Mouse (Mus musculus) embryonic stem cell, embryonic (primary cell): Measurements from ENCODE around the gene Carns1.

Source experiments
- CTCF ChIA-PET, 4 experiments: fragments of 300-600 bp in 2 of 4; fragments of 350-600 bp in 2 of 4; sonication (Branson Sonifier 250); formaldehyde crosslinking; loops; one replicate each; lab custom pipeline; 2022; ENCODE audit warnings: inconsistent platforms in 2 of 4; lab: Charles Lee
- POLR2A ChIA-PET, 4 experiments: fragments of 300-600 bp in 2 of 4; fragments of 350-600 bp in 2 of 4; sonication (Branson Sonifier 250); formaldehyde crosslinking; loops; one replicate each; lab custom pipeline; 2022; ENCODE audit warnings: antibody characterized with exemption in 4 of 4, inconsistent platforms in 1 of 4; lab: Charles Lee

Gene Carns1

GRCm38 (mm10) chr19:4143759-4144268, 31.5 kb downstream of the Carns1 start, which contains the start of gene Cabp4:
Gene Cabp4, minus strand, starts transcription at chr19:4144033.
- POLR2A ChIA-PET = interaction anchor here in 2 of 4 experiments (1.0 to 9.5 kb wide), 5 partner anchors 11 to 88 kb away, joined by 3 to 67 read pairs (median 3); partner anchors contain the start of genes Aip (in 1 of the 2), Carns1 (in 1 of the 2) and Cdk2ap2 (in 1 of the 2)
- CTCF ChIA-PET = no interaction called here

- POLR2A ChIA-PET = interaction anchor here (0.6 to 9.5 kb wide), 10 partner anchors 8 to 130 kb away, joined by 3 to 67 read pairs (median 4); partner anchors contain the start of genes Aip (in 1 of the 4) and Ndufv1 (in 1 of the 4)
These were observed 32.7 kb downstream of the Carns1 start for GRCm38 (mm10) chr19:4142416-4143173.

GRCm38 (mm10) chr19:4140147-4140546, 35.1 kb downstream of the Carns1 start:
- ChIA-PET CTCF (interaction anchor here in 3 of 4 experiments (0.6 to 6.1 kb wide), 3 partner anchors 14 to 16 kb away, joined by 3 to 29 read pairs (median 13); partner anchors contain the start of gene Aip (in 1 of the 3)), POLR2A (interaction anchor here (0.7 to 9.5 kb wide), 12 partner anchors 9 to 83 kb away, joined by 3 to 67 read pairs (median 4); partner anchors contain the start of genes Rps6kb2 (in 2 of the 4) and Aip (in 1 of the 4))

More at GRCm38 (mm10) chr19:4142416-4143173, 32.7 kb downstream of the Carns1 start:
- CTCF ChIA-PET = interaction anchor here in 1 of 4 experiments (0.6 to 0.8 kb wide), 2 partner anchors 17 to 18 kb away, joined by 3 to 4 read pairs; partner anchors contain the start of gene Aip

- ChIA-PET CTCF (interaction anchor here in 3 of 4 experiments (0.5 to 6.1 kb wide), 3 partner anchors 13 to 422 kb away, joined by 3 to 29 read pairs (median 8); partner anchors contain the start of gene Aip (in 1 of the 3)), POLR2A (interaction anchor here in 3 of 4 experiments (0.5 to 9.5 kb wide), 17 partner anchors 8 to 179 kb away, joined by 3 to 67 read pairs (median 4); partner anchors contain the start of genes Rps6kb2 (in 2 of the 3), Aip (in 1 of the 3), Cdk2ap2 (in 1 of the 3) and Rad9a (in 1 of the 3))
These were observed 35.8 kb downstream of the Carns1 start, which contains the start of gene Gpr152 for GRCm38 (mm10) chr19:4139446-4139845. Gene Gpr152, plus strand, starts transcription at chr19:4139787.

- ChIA-PET POLR2A (interaction anchor here (0.7 to 9.5 kb wide), 21 partner anchors 9 to 351 kb away, joined by 3 to 67 read pairs (median 5); partner anchors contain the start of genes Cdk2ap2 (in 2 of the 4), Rps6kb2 (in 2 of the 4), Aip (in 1 of the 4) and Rad9a (in 1 of the 4)), CTCF (interaction anchor here in 3 of 4 experiments (0.6 to 6.1 kb wide), 14 partner anchors 12 to 913 kb away, joined by 3 to 29 read pairs (median 4); partner anchors contain the start of genes Ndufv1 (in 2 of the 3), Aip (in 1 of the 3), Cdk2ap2 (in 1 of the 3) and Kdm2a (in 1 of the 3))
These were observed 37.4 kb downstream of the Carns1 start for GRCm38 (mm10) chr19:4137913-4138312.

GRCm38 (mm10) chr19:4136463-4136862, 38.8 kb downstream of the Carns1 start:
- ChIA-PET POLR2A (interaction anchor here in 2 of 4 experiments (0.8 to 9.5 kb wide), 10 partner anchors 11 to 79 kb away, joined by 3 to 67 read pairs (median 4); partner anchors contain the start of genes Aip (in 1 of the 2), Cdk2ap2 (in 1 of the 2) and Rad9a (in 1 of the 2)), CTCF (interaction anchor here in 3 of 4 experiments (0.6 to 6.1 kb wide), 7 partner anchors 10 to 731 kb away, joined by 3 to 29 read pairs (median 4); partner anchors contain the start of genes Aip (in 1 of the 3), Gm49405 (in 1 of the 3) and Nudt8 (in 1 of the 3))

GRCm38 (mm10) chr19:4135963-4136345, 39.3 kb downstream of the Carns1 start:
- CTCF ChIA-PET = interaction anchor here in 3 of 4 experiments (0.7 to 6.1 kb wide), 6 partner anchors 10 to 732 kb away, joined by 3 to 29 read pairs (median 4); partner anchors contain the start of genes Aip (in 1 of the 3), Gm49405 (in 1 of the 3) and Nudt8 (in 1 of the 3)
- POLR2A ChIA-PET = interaction anchor here in 2 of 4 experiments (1.3 to 9.5 kb wide), 4 partner anchors 11 to 39 kb away, joined by 3 to 67 read pairs (median 4); partner anchors contain the start of genes Aip (in 1 of the 2) and Cdk2ap2 (in 1 of the 2)

GRCm38 (mm10) chr19:4135229-4135962, 39.9 kb downstream of the Carns1 start:
- ChIA-PET CTCF (interaction anchor here in 3 of 4 experiments (0.7 to 6.1 kb wide), 6 partner anchors 9 to 732 kb away, joined by 3 to 29 read pairs (median 4); partner anchors contain the start of genes Aip (in 1 of the 3), Gm49405 (in 1 of the 3) and Nudt8 (in 1 of the 3)), POLR2A (interaction anchor here in 3 of 4 experiments (0.8 to 9.5 kb wide), 9 partner anchors 9 to 88 kb away, joined by 3 to 67 read pairs (median 4); partner anchors contain the start of genes Cdk2ap2 (in 2 of the 3), Aip (in 1 of the 3) and Rps6kb2 (in 1 of the 3))

- ChIA-PET CTCF (interaction anchor here in 1 of 4 experiments (6.1 kb wide), 1 partner anchor 8 kb away, joined by 29 read pairs; the partner anchor contains the start of gene Aip), POLR2A (interaction anchor here (0.6 to 9.5 kb wide), 11 partner anchors 10 to 689 kb away, joined by 3 to 67 read pairs (median 3); partner anchors contain the start of genes Cdk2ap2 (in 2 of the 4), Aip (in 1 of the 4) and Rps6kb2 (in 1 of the 4))
These were observed 40.9 kb downstream of the Carns1 start for GRCm38 (mm10) chr19:4134354-4134753.

GRCm38 (mm10) chr19:4131768-4132167, 43.5 kb downstream of the Carns1 start:
- CTCF ChIA-PET = interaction anchor here in 1 of 4 experiments (1.3 kb wide), 1 partner anchor 38 kb away, joined by 3 read pairs; no protein-coding TSS in a partner anchor
- POLR2A ChIA-PET = interaction anchor here (0.5 to 2.4 kb wide), 12 partner anchors 7 to 102 kb away, joined by 3 to 9 read pairs (median 4); partner anchors contain the start of genes Gpr152 (in 1 of the 4), Pold4 (in 1 of the 4), Ppp1ca (in 1 of the 4) and Rps6kb2 (in 1 of the 4)

- POLR2A ChIA-PET = interaction anchor here in 3 of 4 experiments (0.6 to 2.4 kb wide), 5 partner anchors 8 to 773 kb away, joined by 4 to 9 read pairs (median 5); partner anchors contain the start of genes Gpr152 (in 1 of the 3) and Rps6kb2 (in 1 of the 3)
- CTCF ChIA-PET = interaction anchor here in 1 of 4 experiments (1.3 kb wide), 1 partner anchor 38 kb away, joined by 3 read pairs; no protein-coding TSS in a partner anchor
These were observed 44.2 kb downstream of the Carns1 start for GRCm38 (mm10) chr19:4131075-4131474.

GRCm38 (mm10) chr19:4130106-4130505, 45.2 kb downstream of the Carns1 start:
- ChIA-PET CTCF (interaction anchor here in 3 of 4 experiments (0.6 to 1.3 kb wide), 3 partner anchors 11 to 796 kb away, joined by 3 to 13 read pairs (median 3); no protein-coding TSS in a partner anchor), POLR2A (interaction anchor here (0.6 to 2.4 kb wide), 13 partner anchors 9 to 194 kb away, joined by 3 to 9 read pairs (median 4); partner anchors contain the start of genes Gpr152 (in 2 of the 4), Gm49405 (in 1 of the 4), Nudt8 (in 1 of the 4) and Rps6kb2 (in 1 of the 4))

- CTCF ChIA-PET = interaction anchor here in 2 of 4 experiments (0.9 to 1.3 kb wide), 3 partner anchors 41 to 99 kb away, joined by 3 to 6 read pairs (median 3); no protein-coding TSS in a partner anchor
- POLR2A ChIA-PET = interaction anchor here in 3 of 4 experiments (0.7 to 2.4 kb wide), 10 partner anchors 8 to 129 kb away, joined by 3 to 8 read pairs (median 3); partner anchors contain the start of genes Gm49405 (in 1 of the 3), Gpr152 (in 1 of the 3), Nudt8 (in 1 of the 3) and Rps6kb2 (in 1 of the 3)
These were observed 45.8 kb downstream of the Carns1 start for GRCm38 (mm10) chr19:4129462-4129861.

GRCm38 (mm10) chr19:4126759-4127495, 48.4 kb downstream of the Carns1 start:
- CTCF ChIA-PET = interaction anchor here in 3 of 4 experiments (0.6 to 3.3 kb wide), 6 partner anchors 10 to 183 kb away, joined by 3 to 29 read pairs (median 7); partner anchors contain the start of genes Gm49405 (in 1 of the 3), Gpr152 (in 1 of the 3), Nudt8 (in 1 of the 3) and Pitpnm1 (in 1 of the 3)
- POLR2A ChIA-PET = interaction anchor here in 3 of 4 experiments (0.5 to 7.3 kb wide), 21 partner anchors 12 to 160 kb away, joined by 3 to 67 read pairs (median 5); partner anchors contain the start of genes Cdk2ap2 (in 3 of the 3), Rad9a (in 2 of the 3), Ankrd13d (in 1 of the 3) and Gpr152 (in 1 of the 3)
